Mouse (Mus musculus): ENCODE results near the gene Slc26a11. TPM values are rescaled to one million over a fixed set of nuclear protein-coding genes. Genes with fewer than 3 reads are reported as not detected.

Gene Slc26a11
- total RNA-seq, 2 experiments from 2014 or later = 5.3 to 6.4 TPM

- no peak for DNase-seq (ENCODE audit: extremely low spot score in 1 of 2, low spot score in 1 of 2)
These were observed 40.6 kb downstream of the Slc26a11 start for GRCm38 (mm10) chr11:119395931-119396330.

GRCm38 (mm10) chr11:119396461-119396860 is 41.1 kb downstream of the Slc26a11 start:
- DNase-seq (ENCODE audit: extremely low spot score in 1 of 2, low spot score in 1 of 2) = no peak

- DNase-seq (ENCODE audit: extremely low spot score in 1 of 2, low spot score in 1 of 2) = no peak
These were observed 47.3 kb downstream of the Slc26a11 start for GRCm38 (mm10) chr11:119402501-119403160.

- peak in 1 of 2 experiments; percentile 11 for DNase-seq (ENCODE audit: extremely low spot score in 1 of 2, low spot score in 1 of 2)
These were observed 49.3 kb downstream of the Slc26a11 start for GRCm38 (mm10) chr11:119404627-119405026.

- no peak for DNase-seq (ENCODE audit: extremely low spot score in 1 of 2, low spot score in 1 of 2)
These were observed 52.0 kb downstream of the Slc26a11 start for GRCm38 (mm10) chr11:119407381-119407780.

GRCm38 (mm10) chr11:119407977-119408376 is 52.6 kb downstream of the Slc26a11 start:
- DNase-seq (ENCODE audit: extremely low spot score in 1 of 2, low spot score in 1 of 2) = no peak

GRCm38 (mm10) chr11:119419327-119420118 is 64.2 kb downstream of the Slc26a11 start:
- no peak for DNase-seq (ENCODE audit: extremely low spot score in 1 of 2, low spot score in 1 of 2)

- DNase-seq (ENCODE audit: extremely low spot score in 1 of 2, low spot score in 1 of 2) = no peak
These were observed 65.1 kb downstream of the Slc26a11 start for GRCm38 (mm10) chr11:119420426-119420825.

GRCm38 (mm10) chr11:119427431-119427830 is 72.1 kb downstream of the Slc26a11 start:
- no peak for DNase-seq (ENCODE audit: extremely low spot score in 1 of 2, low spot score in 1 of 2)

- no peak for DNase-seq (ENCODE audit: extremely low spot score in 1 of 2, low spot score in 1 of 2)
These were observed 72.6 kb downstream of the Slc26a11 start for GRCm38 (mm10) chr11:119427986-119428385.

GRCm38 (mm10) chr11:119428649-119429136 is 73.3 kb downstream of the Slc26a11 start:
- no peak for DNase-seq (ENCODE audit: extremely low spot score in 1 of 2, low spot score in 1 of 2)

Small RNA genes within 50 kb of the gene (microRNA-seq; reads per million reads assigned to microRNA genes)
- gene Mir1932 = 0 reads per million in 2 experiments

Other genes starting within 250 kb of the Slc26a11 start
- gene Tbc1d16, start 127.1 kb upstream of the Slc26a11 start, total RNA-seq (2021) = 10 to 100 TPM; 53.6 to 55.9 TPM
- gene Ccdc40, start 127.0 kb upstream of the Slc26a11 start, total RNA-seq (2021) = 1 to 10 TPM; 1.5 to 5.5 TPM
- gene Gaa, start 87.7 kb upstream of the Slc26a11 start, total RNA-seq (2021) = 100 to 1,000 TPM; 304 to 308 TPM
- gene Eif4a3, start 55.5 kb upstream of the Slc26a11 start, total RNA-seq (2021) = 10 to 100 TPM; 82.2 to 91.7 TPM
- under 1 TPM; 0.52 to 0.98 TPM for gene Card14, start 47.8 kb upstream of the Slc26a11 start, total RNA-seq (2021)
- 1 to 10 TPM; 5.0 to 5.1 TPM for gene Sgsh, start within 50 bp of the Slc26a11 start, total RNA-seq (2021)
- gene Rnf213, start 37.5 kb downstream of the Slc26a11 start, total RNA-seq (2021) = 1 to 10 TPM; 3.6 to 4.3 TPM
- gene Endov, start 135.8 kb downstream of the Slc26a11 start, total RNA-seq (2021) = 10 to 100 TPM; 35.6 to 38.2 TPM
- gene Nptx1, start 192.2 kb downstream of the Slc26a11 start, total RNA-seq (2021) = 100 to 1,000 TPM; 388 to 423 TPM
- 10 to 100 TPM; 59.7 to 62.9 TPM for gene Rptor, start 247.3 kb downstream of the Slc26a11 start, total RNA-seq (2021)